Mouse (Mus musculus): ENCODE measurements around the gene Acsl1. TPM values are rescaled to one million over a fixed set of nuclear protein-coding genes. Genes with fewer than 3 reads are reported as not detected.
"Not testable (repeated sequence)": the region's sequence is repeated elsewhere in the genome, so short reads cannot be mapped to it uniquely, and the experiment has no call there.

Gene Acsl1
- polyA plus RNA-seq, 1 experiment: 45.2 TPM

DNA sequence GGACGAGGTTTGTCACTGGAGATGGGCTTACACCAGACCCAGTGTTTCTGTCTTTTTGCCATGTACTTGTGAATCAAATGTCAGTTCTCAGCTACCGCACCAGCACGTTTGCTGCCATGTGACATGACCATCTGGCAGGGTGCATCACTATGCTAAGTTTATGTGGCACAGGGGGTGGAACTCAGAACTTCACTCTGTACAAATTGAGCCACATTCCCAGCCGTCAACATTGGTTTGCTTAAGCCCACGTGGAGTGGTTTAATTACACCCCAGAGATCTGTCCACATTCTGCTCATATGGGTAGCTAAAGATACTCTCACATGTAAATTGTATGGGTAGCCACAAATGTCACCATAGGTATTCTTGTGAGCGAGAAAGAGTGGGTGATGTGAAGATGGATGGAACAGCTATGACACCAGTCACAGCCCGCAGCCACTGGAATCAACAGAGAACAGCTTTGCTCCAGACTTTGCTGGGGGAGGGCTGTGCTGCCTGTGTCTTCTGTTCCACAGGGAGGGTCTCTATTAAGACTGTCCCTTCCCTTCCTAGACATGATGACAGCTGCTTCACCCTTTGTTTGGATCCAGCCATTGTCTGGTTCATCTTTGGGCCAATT lies 96.2 kb downstream of the Acsl1 start:
- TF ChIP-seq POLR2A (IDR thresholded peaks at IDR 0.05; ENCODE audit: borderline replicate concordance, control insufficient read depth, low read depth, low read length) (no peak), CTCF (IDR thresholded peaks at IDR 0.05; ENCODE audit: control insufficient read depth, insufficient read depth, low read length) (no peak)
- 86% methylated on average over 7 of the region's 7 CpGs for WGBS
- H3K4me1 ChIP-seq (ENCODE audit: control insufficient read depth, insufficient read depth, low read length): no peaks in the 10 kb centered on the region

DNA sequence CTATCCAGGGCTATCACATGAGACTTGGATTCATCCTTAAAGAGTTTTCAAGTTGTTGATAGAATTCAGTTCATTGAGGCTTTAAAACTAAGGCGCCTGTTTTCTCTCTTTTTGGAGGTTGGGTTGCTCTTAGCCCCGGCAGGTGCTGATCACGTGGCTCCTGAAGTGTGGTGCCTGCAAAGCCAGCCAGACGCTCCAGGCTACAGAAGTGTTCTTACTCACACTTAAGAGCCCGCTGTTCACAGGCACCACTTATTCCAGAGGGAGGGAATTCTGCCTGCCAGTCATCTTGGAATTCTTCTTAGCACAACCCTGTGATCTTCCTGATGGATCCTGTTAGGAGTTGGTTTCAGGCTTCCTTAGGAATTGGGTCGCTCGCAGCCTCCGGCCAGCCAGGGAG lies 97.1 kb downstream of the Acsl1 start:
- no peak for TF ChIP-seq POLR2A (IDR thresholded peaks at IDR 0.05; ENCODE audit: borderline replicate concordance, control insufficient read depth, low read depth, low read length)
- no peak for TF ChIP-seq CTCF (IDR thresholded peaks at IDR 0.05; ENCODE audit: control insufficient read depth, insufficient read depth, low read length)
- no peak overlapping the region for H3K4me3 ChIP-seq (replicated peaks; ENCODE audit: control insufficient read depth, low read depth, low read length)
- no peaks in the 10 kb centered on the region for H3K4me1 ChIP-seq (ENCODE audit: control insufficient read depth, insufficient read depth, low read length)
- H3K27ac ChIP-seq (ENCODE audit: control insufficient read depth, insufficient read depth, low read depth, low read length, poor library complexity): no peak overlapping the region
- 92% methylated on average over 8 of the region's 8 CpGs for WGBS

More for the DNA sequence above, 96.2 kb downstream of the Acsl1 start:
- Histone ChIP-seq H3K27ac (ENCODE audit: control insufficient read depth, insufficient read depth, low read depth, low read length, poor library complexity) (no peak overlapping the region), H3K4me3 (replicated peaks; ENCODE audit: control insufficient read depth, low read depth, low read length) (no peak overlapping the region)

DNA sequence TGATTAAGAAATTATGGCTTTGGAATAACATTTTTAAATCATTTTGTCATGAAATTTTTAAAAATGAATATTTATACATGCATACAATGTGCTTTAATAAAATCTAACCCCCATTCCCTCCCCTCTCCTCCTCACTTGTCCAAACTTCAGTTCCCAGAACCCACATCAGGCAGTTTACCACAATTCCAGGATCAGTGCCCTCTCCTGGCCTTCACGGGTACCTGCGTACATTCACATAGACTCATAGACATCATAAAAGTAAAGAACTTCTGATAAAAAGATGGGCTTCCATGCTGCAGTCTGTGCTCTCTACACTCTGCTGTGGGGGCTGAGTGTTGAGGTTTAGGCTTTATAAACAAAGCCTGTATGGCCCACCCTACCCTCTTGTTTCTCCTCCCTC lies 98.1 kb downstream of the Acsl1 start:
- TF ChIP-seq CTCF (IDR thresholded peaks at IDR 0.05; ENCODE audit: control insufficient read depth, insufficient read depth, low read length) (peak; percentile 32; the same call in 1 of the 2 replicates), POLR2A (IDR thresholded peaks at IDR 0.05; ENCODE audit: borderline replicate concordance, control insufficient read depth, low read depth, low read length) (no peak)
- WGBS: 80% methylated on average over 2 of the region's 2 CpGs

DNA sequence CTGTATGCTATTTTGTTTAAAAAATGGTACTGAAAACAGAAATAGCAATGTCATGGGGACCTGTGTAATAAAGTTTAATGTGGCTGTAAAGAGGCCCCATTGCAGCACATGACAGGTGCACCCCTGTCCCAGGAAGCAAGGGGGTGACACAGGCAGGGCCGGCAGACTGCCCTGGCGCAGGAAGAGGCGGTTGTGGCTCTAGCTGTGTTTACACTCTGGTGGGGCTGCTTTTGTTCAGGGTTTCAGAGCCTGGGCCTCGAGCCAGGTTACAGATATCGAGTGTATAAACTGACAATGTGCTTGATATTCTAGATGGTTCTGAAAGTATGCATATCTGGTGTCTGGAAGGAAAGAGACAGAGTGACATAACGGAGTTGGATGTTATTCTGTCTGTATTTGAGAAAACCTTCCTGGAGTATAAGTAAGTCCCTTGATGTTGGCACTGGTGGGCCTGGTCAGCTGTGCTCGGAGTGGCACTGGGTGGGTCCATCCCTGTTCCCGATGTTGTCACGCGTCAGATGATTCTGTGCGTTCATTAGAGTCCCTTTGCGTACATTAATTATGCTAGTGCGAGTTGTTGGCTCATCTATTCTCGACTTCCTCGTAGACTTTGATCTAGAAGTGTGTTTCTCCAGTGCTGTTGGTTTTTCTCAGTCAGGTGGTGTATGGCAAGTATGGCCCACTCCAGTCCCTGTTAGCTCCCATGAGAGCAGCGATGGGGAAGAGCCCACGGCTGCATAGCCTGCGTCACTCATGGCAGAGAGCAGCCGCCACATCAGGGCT lies 99.0 kb downstream of the Acsl1 start:
- 75% methylated on average over 19 of the region's 19 CpGs for WGBS
- TF ChIP-seq CTCF (IDR thresholded peaks at IDR 0.05; ENCODE audit: control insufficient read depth, insufficient read depth, low read length): no peak
- TF ChIP-seq POLR2A (IDR thresholded peaks at IDR 0.05; ENCODE audit: borderline replicate concordance, control insufficient read depth, low read depth, low read length): no peak
- H3K4me1 ChIP-seq (ENCODE audit: control insufficient read depth, insufficient read depth, low read length): no peaks in the 10 kb centered on the region
- H3K27ac ChIP-seq (ENCODE audit: control insufficient read depth, insufficient read depth, low read depth, low read length, poor library complexity): no peak overlapping the region
- no peak overlapping the region for H3K4me3 ChIP-seq (replicated peaks; ENCODE audit: control insufficient read depth, low read depth, low read length)

More for the DNA sequence above, 98.1 kb downstream of the Acsl1 start:
- Histone ChIP-seq H3K4me1 (ENCODE audit: control insufficient read depth, insufficient read depth, low read length) (no peaks in the 10 kb centered on the region), H3K27ac (ENCODE audit: control insufficient read depth, insufficient read depth, low read depth, low read length, poor library complexity) (no peak overlapping the region), H3K4me3 (replicated peaks; ENCODE audit: control insufficient read depth, low read depth, low read length) (no peak overlapping the region)

GRCm38 (mm10) chr8:46570673-46571072 lies 99.8 kb downstream of the Acsl1 start:
- WGBS: 94% methylated on average over 10 of the region's 14 CpGs
- TF ChIP-seq CTCF (IDR thresholded peaks at IDR 0.05; ENCODE audit: control insufficient read depth, insufficient read depth, low read length) (no peak), POLR2A (IDR thresholded peaks at IDR 0.05; ENCODE audit: borderline replicate concordance, control insufficient read depth, low read depth, low read length) (no peak)
- Histone ChIP-seq H3K4me3 (replicated peaks; ENCODE audit: control insufficient read depth, low read depth, low read length) (no peak overlapping the region), H3K27ac (ENCODE audit: control insufficient read depth, insufficient read depth, low read depth, low read length, poor library complexity) (no peak overlapping the region), H3K4me1 (ENCODE audit: control insufficient read depth, insufficient read depth, low read length) (peaks cover under 1% of the 10 kb centered on the region)

- Histone ChIP-seq H3K27ac (ENCODE audit: control insufficient read depth, insufficient read depth, low read depth, low read length, poor library complexity) (no peak overlapping the region), H3K4me1 (ENCODE audit: control insufficient read depth, insufficient read depth, low read length) (peaks cover 4% of the 10 kb centered on the region), H3K4me3 (replicated peaks; ENCODE audit: control insufficient read depth, low read depth, low read length) (no peak overlapping the region)
- 90% methylated on average over 2 of the region's 2 CpGs for WGBS
- TF ChIP-seq POLR2A (IDR thresholded peaks at IDR 0.05; ENCODE audit: borderline replicate concordance, control insufficient read depth, low read depth, low read length) (no peak), CTCF (IDR thresholded peaks at IDR 0.05; ENCODE audit: control insufficient read depth, insufficient read depth, low read length) (no peak)
These were observed 102.6 kb downstream of the Acsl1 start for GRCm38 (mm10) chr8:46573446-46573845.

DNA sequence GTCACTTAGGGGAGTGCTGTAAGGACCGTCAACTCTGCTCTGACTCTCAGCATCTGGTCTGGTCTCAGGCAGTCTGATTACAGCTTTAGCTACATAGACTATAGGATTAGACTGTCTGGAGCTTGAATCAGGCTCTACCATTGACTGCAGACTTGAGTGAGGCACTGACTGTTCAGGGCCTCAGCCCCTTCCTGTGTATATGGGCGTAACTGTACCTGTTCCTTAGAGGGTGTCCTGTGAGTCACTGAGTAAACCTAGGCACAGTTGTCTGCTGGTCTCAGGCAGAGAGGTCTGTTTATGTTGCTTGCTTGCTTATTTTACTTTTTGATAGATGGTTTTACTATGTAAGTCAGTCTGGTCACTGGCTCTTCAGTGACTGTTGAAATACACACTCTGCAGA lies 103.1 kb downstream of the Acsl1 start:
- H3K4me1 ChIP-seq (ENCODE audit: control insufficient read depth, insufficient read depth, low read length): peaks cover 4% of the 10 kb centered on the region
- H3K4me3 ChIP-seq (replicated peaks; ENCODE audit: control insufficient read depth, low read depth, low read length): no peak overlapping the region
- 88% methylated on average over 2 of the region's 2 CpGs for WGBS
- H3K27ac ChIP-seq (ENCODE audit: control insufficient read depth, insufficient read depth, low read depth, low read length, poor library complexity): no peak overlapping the region
- TF ChIP-seq CTCF (IDR thresholded peaks at IDR 0.05; ENCODE audit: control insufficient read depth, insufficient read depth, low read length) (no peak), POLR2A (IDR thresholded peaks at IDR 0.05; ENCODE audit: borderline replicate concordance, control insufficient read depth, low read depth, low read length) (no peak)

- WGBS: 93% methylated on average over 9 of the region's 9 CpGs
- TF ChIP-seq CTCF (IDR thresholded peaks at IDR 0.05; ENCODE audit: control insufficient read depth, insufficient read depth, low read length): no peak
- TF ChIP-seq POLR2A (IDR thresholded peaks at IDR 0.05; ENCODE audit: borderline replicate concordance, control insufficient read depth, low read depth, low read length): no peak
- no peak overlapping the region for H3K4me3 ChIP-seq (replicated peaks; ENCODE audit: control insufficient read depth, low read depth, low read length)
- H3K27ac ChIP-seq (ENCODE audit: control insufficient read depth, insufficient read depth, low read depth, low read length, poor library complexity): no peak overlapping the region
- peaks cover 4% of the 10 kb centered on the region for H3K4me1 ChIP-seq (ENCODE audit: control insufficient read depth, insufficient read depth, low read length)
These were observed 108.0 kb downstream of the Acsl1 start for GRCm38 (mm10) chr8:46578794-46579193.

DNA sequence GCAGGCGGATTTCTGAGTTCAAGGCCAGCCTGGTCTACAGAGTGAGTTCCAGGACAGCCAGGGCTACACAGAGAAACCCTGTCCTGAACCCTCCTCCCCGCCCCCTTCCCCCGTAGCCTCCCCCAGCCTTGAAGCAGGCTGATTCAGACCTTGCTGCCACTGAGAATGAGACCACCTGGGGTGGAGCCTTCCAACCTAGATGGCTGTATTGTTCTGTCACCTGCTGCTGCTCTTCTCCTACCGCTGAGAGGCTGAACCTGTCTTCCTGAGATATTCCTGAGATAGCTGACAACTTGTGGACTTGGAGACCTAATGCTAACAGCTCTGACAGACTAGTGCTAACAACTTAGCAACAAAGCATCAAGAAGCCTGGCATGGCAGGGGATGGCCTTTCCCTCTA lies 113.5 kb downstream of the Acsl1 start:
- WGBS: 81% methylated on average over 4 of the region's 4 CpGs
- not testable (repeated sequence) for H3K4me3 ChIP-seq (replicated peaks; ENCODE audit: control insufficient read depth, low read depth, low read length); H3K27ac ChIP-seq (ENCODE audit: control insufficient read depth, insufficient read depth, low read depth, low read length, poor library complexity); H3K4me1 ChIP-seq (ENCODE audit: control insufficient read depth, insufficient read depth, low read length)

Data from bone marrow, adult 2 months (tissue).